Mouse (Mus musculus): ENCODE results near the gene Rnf26.

DNA sequence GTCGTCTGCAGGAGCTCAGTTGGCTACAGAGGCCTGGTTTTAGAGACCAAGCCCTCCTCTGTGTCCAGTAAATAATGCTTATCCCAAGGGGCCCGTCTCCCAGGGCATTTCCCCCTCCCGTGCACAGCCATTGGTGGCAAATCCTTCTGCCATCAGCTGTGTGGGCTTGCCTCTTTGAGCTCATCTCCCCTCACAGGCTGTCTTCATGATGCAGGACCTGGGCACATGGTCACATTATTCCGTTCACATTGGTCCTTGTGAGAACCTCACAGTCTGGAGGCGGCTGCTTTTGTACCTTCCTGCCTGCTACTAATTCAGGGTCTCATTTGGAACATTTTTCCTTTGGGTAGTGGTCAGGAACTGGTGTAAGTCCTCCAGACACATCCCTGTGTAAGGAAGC is 28.6 kb upstream of the Rnf26 start:
- no peak for TF ChIP-seq GATA1 (IDR thresholded peaks at IDR 0.05; ENCODE audit: low read length)
- TF ChIP-seq TAL1 (IDR thresholded peaks at IDR 0.05; ENCODE audit: low read length): no peak
